ENCODE assay signal across 1 mouse cellular context in genomic region chr14:62331866-62332619, GRCm38 (mm10).
TF ChIP-seq lines count a peak whose summit lies in the region.

No protein-coding gene starts in this region.

TF ChIP-seq in CH12.LX, 34 proteins besides CTCF, POLR2A, EP300 and RAD21 (continued from another document):
- TF ChIP-seq SIN3A (IDR thresholded peaks at IDR 0.05; ENCODE audit: low read length) (peak; percentile 100), NELFE (IDR thresholded peaks at IDR 0.05; ENCODE audit: low read depth, low read length) (peak; percentile 86), CHD2 (IDR thresholded peaks at IDR 0.05; ENCODE audit: low read length) (0 out of 2 replicates have a peak, but pooled peaks have one; percentile 9), ZMIZ1 (IDR thresholded peaks at IDR 0.05; ENCODE audit: low read depth, low read length) (peak; percentile 80), RCOR1 (conservative IDR thresholded peaks at IDR 0.05; ENCODE audit: low read depth, low read length) (0 out of 2 replicates have a peak, but pooled peaks have one; percentile 68), BHLHE40 (IDR thresholded peaks at IDR 0.05; ENCODE audit: low read depth, low read length) (peak; percentile 89), GABPA (IDR thresholded peaks at IDR 0.05; ENCODE audit: insufficient replicate concordance, low read depth, low read length) (no peak; the same call in 1 of the 2 replicates), ZC3H11A (IDR thresholded peaks at IDR 0.05; ENCODE audit: low read depth, low read length) (no peak), POLR2AphosphoS2 (IDR thresholded peaks at IDR 0.05; ENCODE audit: low read depth, low read length) (peak; percentile 89), JUND (conservative IDR thresholded peaks at IDR 0.05; ENCODE audit: low read depth, low read length) (no peak), SMC3 (IDR thresholded peaks at IDR 0.05; ENCODE audit: low read depth, low read length) (no peak), MYC (IDR thresholded peaks at IDR 0.05; ENCODE audit: low read depth, low read length) (peak; percentile 44), MEF2A (IDR thresholded peaks at IDR 0.05; ENCODE audit: borderline replicate concordance, low read depth, low read length) (peak; percentile 83), UBTF (IDR thresholded peaks at IDR 0.05; ENCODE audit: low read depth, low read length) (no peak), TCF12 (IDR thresholded peaks at IDR 0.05; ENCODE audit: low read depth, low read length) (peak; percentile 89)
